ENCODE assay signal across 19 mouse cellular contexts in the genomic region with DNA sequence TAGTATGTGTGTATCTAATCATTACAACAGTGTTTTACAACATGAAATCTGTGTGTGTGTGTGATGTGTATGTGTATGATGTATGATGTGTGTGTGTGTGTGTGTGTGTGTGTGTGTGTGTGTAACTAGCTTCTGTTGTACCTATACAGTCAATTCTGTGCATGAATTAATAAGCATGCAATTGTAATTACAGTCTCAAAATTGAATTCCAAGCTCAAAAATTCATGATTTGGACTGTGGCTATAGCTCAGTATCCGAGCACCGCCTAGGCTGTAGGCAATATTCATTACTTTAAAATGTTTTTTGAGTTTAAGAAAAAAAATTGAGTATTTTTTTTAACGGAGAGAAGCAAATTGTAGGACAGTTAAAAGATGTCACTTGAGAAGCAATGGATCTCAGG. TPM values are rescaled to one million over a fixed set of nuclear protein-coding genes. Genes with fewer than 3 reads are reported as not detected.
DNase-seq lines count a peak whose midpoint lies in the region; ATAC-seq and TF ChIP-seq lines count a peak whose summit lies in the region.
"Had no signal": no experiment of that assay in that cellular context is flagged by ENCODE, and none has a peak within 500 bp of the region (broad histone marks: within the 10 kb centered on the region; RNA-seq: fewer than 3 reads in every experiment).

No protein-coding gene starts in this region.

- H3ac ChIP-seq in myocyte (ENCODE audit: control insufficient read depth, insufficient read length): no peak overlapping the region

- peaks cover 7 to 21% of the 10 kb centered on the region in 2 experiments for H3K4me1 ChIP-seq in heart, embryonic 14.5 days (ENCODE audit: control insufficient read depth in 2 of 2, insufficient read depth in 2 of 2, low read length in 2 of 2)
- H3K4me1 ChIP-seq in lung, embryonic 16.5 days (replicated peaks; ENCODE audit: control insufficient read depth, insufficient read depth, low read length): peaks cover 10% of the 10 kb centered on the region
- no peaks in the 10 kb centered on the region for H3K4me1 ChIP-seq in lung, postnatal 0 days (ENCODE audit: insufficient read depth, low read depth, low read length)
- H3K4me1 ChIP-seq in embryonic facial prominence, embryonic 13.5 days: peaks cover 18% of the 10 kb centered on the region

- no peaks in the 10 kb centered on the region for H3K36me3 ChIP-seq in heart, embryonic 14.5 days (ENCODE audit: control insufficient read depth, insufficient read depth, low read length)
- no peaks in the 10 kb centered on the region for H3K36me3 ChIP-seq in lung, embryonic 16.5 days (ENCODE audit: control insufficient read depth, insufficient read depth, low read length)
- no peaks in the 10 kb centered on the region for H3K36me3 ChIP-seq in lung, postnatal 0 days (ENCODE audit: insufficient read depth, low read length)
- H3K36me3 ChIP-seq in embryonic facial prominence, embryonic 13.5 days: no peaks in the 10 kb centered on the region
- H3K36me3 ChIP-seq in myocyte (ENCODE audit: control insufficient read depth, insufficient read depth): no peaks in the 10 kb centered on the region
- H3K36me3 ChIP-seq: G1E; midbrain, embryonic 12.5 days had no signal

- H3K27ac ChIP-seq in heart, embryonic 14.5 days (replicated peaks in 1 of 2; ENCODE audit: control insufficient read depth in 1 of 2, insufficient read depth in 1 of 2, low read depth in 2 of 2, low read length in 2 of 2): no peak overlapping the region
- no peak overlapping the region for H3K27ac ChIP-seq in lung, embryonic 16.5 days (ENCODE audit: low read length)
- H3K27ac ChIP-seq in lung, postnatal 0 days (ENCODE audit: low read length): no peak overlapping the region
- no peak overlapping the region for H3K27ac ChIP-seq in embryonic facial prominence, embryonic 13.5 days
- H3K27ac ChIP-seq: macrophage; midbrain, embryonic 12.5 days had no signal

- H3K27me3 ChIP-seq in heart, embryonic 14.5 days (ENCODE audit: control insufficient read depth, insufficient read depth, low read length): no peaks in the 10 kb centered on the region
- no peaks in the 10 kb centered on the region for H3K27me3 ChIP-seq in lung, embryonic 16.5 days (ENCODE audit: control insufficient read depth, insufficient read depth, low read depth, low read length)
- no peaks in the 10 kb centered on the region for H3K27me3 ChIP-seq in lung, postnatal 0 days (replicated peaks; ENCODE audit: insufficient read depth, low read length)
- H3K27me3 ChIP-seq in embryonic facial prominence, embryonic 13.5 days: no peaks in the 10 kb centered on the region
- H3K27me3 ChIP-seq in myocyte (ENCODE audit: control insufficient read depth, insufficient read depth, insufficient read length): no peaks in the 10 kb centered on the region
- H3K27me3 ChIP-seq: midbrain, embryonic 12.5 days had no signal

- no peak overlapping the region for H3K4me3 ChIP-seq in heart, embryonic 14.5 days (ENCODE audit: control insufficient read depth in 1 of 2, insufficient read depth in 1 of 2, low read depth in 1 of 2, low read length in 2 of 2)
- no peak overlapping the region for H3K4me3 ChIP-seq in lung, embryonic 16.5 days (ENCODE audit: low read length)
- no peak overlapping the region for H3K4me3 ChIP-seq in lung, postnatal 0 days (ENCODE audit: low read depth, low read length)
- no peak overlapping the region for H3K4me3 ChIP-seq in embryonic facial prominence, embryonic 13.5 days
- H3K4me3 ChIP-seq in myocyte: no peak overlapping the region

- TF ChIP-seq CTCF in lung, postnatal 0 days (IDR thresholded peaks at IDR 0.05): no peak

- no peak for ATAC-seq in heart, embryonic 14.5 days (ENCODE audit: insufficient number of reproducible peaks, insufficient read depth, low FRiP score, low read depth)
- ATAC-seq in lung, embryonic 16.5 days (ENCODE audit: low read depth): no peak
- ATAC-seq in lung, postnatal 0 days: no peak
- no peak for ATAC-seq in embryonic facial prominence, embryonic 13.5 days (ENCODE audit: insufficient number of reproducible peaks, insufficient read depth, low FRiP score, low TSS enrichment, low read depth)

- peak overlapping the region; percentile 31; the same call in 1 of the 2 replicates for H3K4me2 ChIP-seq in heart, embryonic 14.5 days (ENCODE audit: low read length)
- 0 out of 2 replicates have a peak overlapping the region, but pooled peaks have one; percentile 17 for H3K4me2 ChIP-seq in lung, embryonic 16.5 days (ENCODE audit: low read depth, low read length)
- no peak overlapping the region for H3K4me2 ChIP-seq in lung, postnatal 0 days (replicated peaks; ENCODE audit: low read depth, low read length)
- H3K4me2 ChIP-seq in embryonic facial prominence, embryonic 13.5 days: peak overlapping the region; percentile 51; the same call in 1 of the 2 replicates
- H3K4me2 ChIP-seq in myocyte (ENCODE audit: low read depth): peak overlapping the region; percentile 65

- H3K79me2 ChIP-seq in myocyte (ENCODE audit: control insufficient read depth, insufficient read depth): no peaks in the 10 kb centered on the region

- no peak for DNase-seq in heart, adult 18-20 months
- DNase-seq in lung, postnatal 0 days (ENCODE audit: low spot score): no peak
- DNase-seq in testis, postnatal 10 days (ENCODE audit: low spot score): no peak

- 30% methylated on average over 3 of the region's 3 CpGs for WGBS in heart, embryonic 14.5 days
- 19% methylated on average over 3 of the region's 3 CpGs for WGBS in lung, embryonic 16.5 days
- WGBS in lung, postnatal 0 days: 26% methylated on average over 3 of the region's 3 CpGs
- 19% methylated on average over 3 of the region's 3 CpGs for WGBS in embryonic facial prominence, embryonic 13.5 days

- TF ChIP-seq EP300 in lung, postnatal 0 days (IDR thresholded peaks at IDR 0.05): no peak

- no peak overlapping the region for H3K9ac ChIP-seq in heart, embryonic 14.5 days (ENCODE audit: low read length)
- H3K9ac ChIP-seq in lung, embryonic 16.5 days (ENCODE audit: low read length): no peak overlapping the region
- no peak overlapping the region for H3K9ac ChIP-seq in lung, postnatal 0 days (replicated peaks; ENCODE audit: low read depth)
- no peak overlapping the region for H3K9ac ChIP-seq in embryonic facial prominence, embryonic 13.5 days
- H3K9ac ChIP-seq: midbrain, embryonic 12.5 days had no signal

- no peaks in the 10 kb centered on the region for H3K9me3 ChIP-seq in heart, embryonic 14.5 days (ENCODE audit: control insufficient read depth, low read length)
- H3K9me3 ChIP-seq in lung, embryonic 16.5 days (ENCODE audit: control insufficient read depth, low read length): no peaks in the 10 kb centered on the region
- H3K9me3 ChIP-seq in lung, postnatal 0 days (ENCODE audit: low read length): no peaks in the 10 kb centered on the region
- H3K9me3 ChIP-seq in embryonic facial prominence, embryonic 13.5 days: no peaks in the 10 kb centered on the region
- H3K9me3 ChIP-seq: G1E; midbrain, embryonic 12.5 days had no signal

- no peak for TF ChIP-seq POLR2A in myocyte (IDR thresholded peaks at IDR 0.05; ENCODE audit: insufficient read length, low read depth)

TF ChIP-seq in myocyte, 11 proteins besides CTCF, POLR2A, EP300 and RAD21:
- TF ChIP-seq POLR2AphosphoS2 (IDR thresholded peaks at IDR 0.05; ENCODE audit: insufficient read length, low read depth) (no peak), USF1 (IDR thresholded peaks at IDR 0.05; ENCODE audit: low read depth) (no peak), REST (IDR thresholded peaks at IDR 0.05; ENCODE audit: insufficient read depth, insufficient read length) (no peak), E2F4 (IDR thresholded peaks at IDR 0.05; ENCODE audit: insufficient read depth) (no peak), SRF (IDR thresholded peaks at IDR 0.05; ENCODE audit: control insufficient read depth, insufficient read length, low read depth) (no peak), MYOD1 (IDR thresholded peaks at IDR 0.05; ENCODE audit: control insufficient read depth in 1 of 3, insufficient read length in 2 of 3, low read depth in 2 of 3) (no peak), MYOG (IDR thresholded peaks at IDR 0.05; ENCODE audit: control insufficient read depth in 1 of 3, insufficient read depth in 1 of 3, insufficient read length in 2 of 3, low read depth in 2 of 3) (no peak), CEBPB (IDR thresholded peaks at IDR 0.05; ENCODE audit: insufficient read depth, poor library complexity, severe bottlenecking) (no peak), TCF12 (IDR thresholded peaks at IDR 0.05; ENCODE audit: insufficient read depth, poor library complexity, severe bottlenecking) (no peak), TCF3 (IDR thresholded peaks at IDR 0.05; ENCODE audit: insufficient read length, low read depth) (no peak), MAX (IDR thresholded peaks at IDR 0.05; ENCODE audit: low read depth) (no peak)
TF ChIP-seq in myocyte: peak in this region for 0.

RNA-seq across cellular contexts. Expression of a gene that starts 35.9 kb away (rescaled TPM):
- 10.8 and 11.4 TPM in 2 replicates for polyA plus RNA-seq in heart, embryonic 14.5 days (2014; fragmentation: Nextera tagmentation; extraction: Ambion mirVana)
- total RNA-seq in heart, adult 18-20 months (2021): 10 to 100 TPM; 97.2 to 99.2 TPM
- polyA plus RNA-seq in lung, embryonic 16.5 days (2015; fragmentation: Nextera tagmentation; extraction: Ambion mirVana): 3.1 and 4.0 TPM in 2 replicates
- 4.6 and 5.2 TPM in 2 replicates for polyA plus RNA-seq in lung, postnatal 0 days (2015; fragmentation: Nextera tagmentation; extraction: Ambion mirVana)
- 5.0 and 7.0 TPM in 2 replicates for polyA plus RNA-seq in embryonic facial prominence, embryonic 13.5 days (2015; fragmentation: Nextera tagmentation; extraction: Ambion mirVana)
- polyA plus RNA-seq in myocyte (2012; fragmentation: generic; extraction: Trizol): 23.1 TPM

RNA-seq across cellular contexts. Expression of a gene that starts 39.4 kb away (rescaled TPM):
- not detected in 2 replicates for polyA plus RNA-seq in heart, embryonic 14.5 days (2014; fragmentation: Nextera tagmentation; extraction: Ambion mirVana)
- total RNA-seq in heart, adult 18-20 months (2021): not detected
- polyA plus RNA-seq in lung, embryonic 16.5 days (2015; fragmentation: Nextera tagmentation; extraction: Ambion mirVana): not detected in 2 replicates
- not detected in 2 replicates for polyA plus RNA-seq in lung, postnatal 0 days (2015; fragmentation: Nextera tagmentation; extraction: Ambion mirVana)
- polyA plus RNA-seq in embryonic facial prominence, embryonic 13.5 days (2015; fragmentation: Nextera tagmentation; extraction: Ambion mirVana): not detected in 2 replicates
- polyA plus RNA-seq in myocyte (2012; fragmentation: generic; extraction: Trizol): not detected
- total RNA-seq: adrenal gland, adult 2 months; gastrocnemius, postnatal 25 days; heart, postnatal 4 days; layer of hippocampus, postnatal 25 days; left cerebral cortex, postnatal 25 days; liver, adult 2 months; neutrophil, adult 5-6 weeks had no signal
- polyA plus RNA-seq: adrenal gland, adult 2 months; G1E; heart, embryonic 11.5 days; kidney, embryonic 16.5 days; liver, adult 2 months; macrophage had no signal
